Mouse (Mus musculus): ENCODE measurements around the gene Lamtor4.

DNA sequence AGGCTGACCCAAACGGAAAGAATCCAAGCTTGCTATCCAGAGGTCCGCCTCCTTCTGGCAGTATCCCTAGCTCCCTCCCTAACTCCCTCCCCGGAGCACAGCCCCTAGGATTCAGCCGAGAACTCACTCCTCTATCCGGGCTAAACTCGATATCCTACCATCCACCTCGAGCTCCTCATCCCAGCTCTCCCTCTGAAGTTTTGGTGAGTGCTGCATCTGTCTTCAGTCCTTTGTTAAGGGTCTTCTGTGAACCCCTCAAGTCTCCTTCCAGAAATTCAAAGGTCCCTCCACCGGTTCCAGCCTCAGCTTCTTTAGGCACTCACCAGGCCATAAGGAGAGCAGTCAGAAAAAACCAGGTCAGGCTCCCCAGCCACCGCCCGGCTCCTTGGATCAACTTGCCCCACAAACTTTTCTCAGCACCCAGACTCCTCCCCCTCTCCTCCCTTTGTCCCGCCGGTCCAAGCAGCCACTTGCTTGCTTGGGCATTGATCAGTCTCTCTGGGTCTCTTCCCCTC is 17.2 kb downstream of the Lamtor4 start, which contains the start of gene Gal3st4:
- TF ChIP-seq CTCF (IDR thresholded peaks at IDR 0.05; ENCODE audit: insufficient read depth, low read depth, low read length) (no peak), POLR2A (IDR thresholded peaks at IDR 0.05; ENCODE audit: insufficient read depth, low read depth, low read length) (no peak)

All from olfactory bulb, adult 2 months (tissue).